Mouse (Mus musculus): ENCODE measurements at regions not wholly inside any gene's neighbourhood (a gene's known extent, or its start where the extent isn't known, plus 50 kb on each side); places are given as distances from the start of the nearest gene placed in this dataset.

DNA sequence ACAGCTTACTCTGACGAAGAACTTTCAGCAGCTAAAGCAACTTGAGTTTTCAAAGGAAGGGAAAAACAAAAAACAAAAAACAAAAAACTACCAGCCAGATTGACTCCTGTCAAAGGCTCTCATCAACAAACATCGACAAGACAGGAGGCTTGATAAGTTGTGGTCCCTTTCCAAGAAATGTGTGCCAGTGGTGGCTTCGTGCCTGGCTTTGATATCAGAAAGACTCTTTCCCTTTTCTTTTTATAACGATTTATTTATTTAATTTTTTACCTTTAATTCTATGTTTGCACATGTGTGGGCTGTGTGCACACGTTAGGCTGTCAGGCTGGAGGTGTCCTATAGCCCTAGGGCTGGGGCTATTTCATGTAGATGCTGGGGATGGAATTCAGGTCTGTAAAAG is 60.4 kb downstream of the Dact1 start:
- Histone ChIP-seq H3K36me3 (no peaks in the 10 kb centered on the region), H3K27me3 (0 out of 2 replicates have a peak, but pooled peaks cover 3% of the 10 kb centered on the region), H3K4me1 (replicated peaks) (peaks cover 29% of the 10 kb centered on the region), H3K9ac (no peak overlapping the region), H3K9me3 (no peaks in the 10 kb centered on the region), H3K4me2 (no peak overlapping the region), H3K4me3 (no peak overlapping the region), H3K27ac (replicated peaks) (no peak overlapping the region)
- WGBS: 63% methylated on average over 5 of the region's 5 CpGs
- ATAC-seq (ENCODE audit: low read depth): no peak

DNA sequence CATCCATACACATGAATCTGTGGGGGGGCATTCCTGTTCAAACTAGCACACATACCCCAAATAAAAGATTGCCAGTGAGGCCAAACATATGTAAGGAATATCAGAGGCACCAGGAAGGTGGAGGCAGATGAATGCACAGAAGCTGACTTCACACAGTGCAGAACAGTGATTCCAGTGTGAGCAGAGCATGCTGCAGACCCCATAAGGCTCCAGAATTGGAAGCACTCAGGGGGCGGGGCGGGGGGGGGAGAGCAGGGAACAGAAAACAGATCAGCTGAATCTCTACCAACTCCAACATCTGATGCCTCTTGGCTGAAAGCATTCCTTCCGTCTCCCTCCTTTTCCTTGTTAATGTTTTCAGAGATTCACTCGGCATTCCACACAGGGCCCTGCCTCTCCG is 62.3 kb downstream of the Dact1 start:
- Histone ChIP-seq H3K27ac (replicated peaks) (no peak overlapping the region), H3K36me3 (no peaks in the 10 kb centered on the region), H3K4me3 (no peak overlapping the region), H3K9ac (no peak overlapping the region), H3K27me3 (0 out of 2 replicates have a peak, but pooled peaks cover 3% of the 10 kb centered on the region), H3K4me1 (replicated peaks) (peaks cover 36% of the 10 kb centered on the region), H3K9me3 (no peaks in the 10 kb centered on the region), H3K4me2 (no peak overlapping the region)
- no peak for ATAC-seq (ENCODE audit: low read depth)
- WGBS: 61% methylated on average over 5 of the region's 5 CpGs

DNA sequence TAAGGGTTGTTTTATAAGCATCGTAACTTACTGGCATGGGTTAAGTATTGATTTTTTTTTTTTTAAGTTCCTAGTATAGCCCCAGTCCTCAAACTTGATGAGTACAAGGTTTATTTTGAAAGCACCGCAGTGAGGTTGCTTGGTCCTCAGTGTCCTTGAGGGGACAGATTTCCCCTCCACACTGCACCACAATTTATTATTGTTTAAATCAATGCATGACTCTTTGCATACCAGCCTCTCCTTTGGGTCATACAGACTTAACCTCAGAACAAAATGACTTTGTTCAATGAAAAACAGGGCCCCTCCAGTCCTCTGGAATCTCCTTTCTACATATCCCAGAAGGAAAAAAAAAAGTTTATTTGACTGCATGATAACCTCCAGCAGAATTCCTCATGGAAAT is 63.9 kb downstream of the Dact1 start:
- WGBS: 29% methylated on average over 2 of the region's 2 CpGs
- H3K4me1 ChIP-seq (replicated peaks): peaks cover 43% of the 10 kb centered on the region
- H3K4me2 ChIP-seq: no peak overlapping the region
- 0 out of 2 replicates have a peak, but pooled peaks cover 3% of the 10 kb centered on the region for H3K27me3 ChIP-seq
- no peaks in the 10 kb centered on the region for H3K36me3 ChIP-seq
- no peak overlapping the region for H3K4me3 ChIP-seq
- ATAC-seq (ENCODE audit: low read depth): no peak
- H3K9ac ChIP-seq: no peak overlapping the region
- H3K9me3 ChIP-seq: no peaks in the 10 kb centered on the region
- no peak overlapping the region for H3K27ac ChIP-seq (replicated peaks)

DNA sequence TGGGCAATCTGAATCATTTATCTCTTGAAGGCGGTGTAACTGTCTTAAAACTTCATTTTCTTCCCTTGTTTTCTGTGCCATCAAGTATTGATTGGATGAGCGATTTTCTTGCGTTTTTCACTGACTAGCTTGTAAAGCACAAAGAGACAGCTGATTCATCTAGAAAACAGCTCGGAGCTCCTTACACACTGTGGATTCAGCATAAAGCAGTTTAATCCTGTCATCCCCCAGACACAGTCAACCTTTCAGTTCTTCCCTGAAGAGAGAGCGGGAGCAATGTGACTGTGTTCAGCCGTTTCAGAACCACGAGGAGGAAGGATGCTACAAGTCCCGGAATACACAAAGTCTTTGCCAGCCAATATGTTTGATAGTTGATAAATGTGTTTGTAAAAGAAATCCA is 66.8 kb downstream of the Dact1 start:
- peak overlapping the region; percentile 13; the same call in 1 of the 2 replicates for H3K9ac ChIP-seq
- peak overlapping the region; percentile 48 for H3K4me2 ChIP-seq
- peaks cover 43% of the 10 kb centered on the region for H3K4me1 ChIP-seq (replicated peaks)
- ATAC-seq (ENCODE audit: low read depth): 0 out of 2 replicates have a peak, but pooled peaks have one; percentile 69
- H3K27me3 ChIP-seq: no peaks in the 10 kb centered on the region
- peak overlapping the region; percentile 64 for H3K27ac ChIP-seq (replicated peaks)
- H3K4me3 ChIP-seq: peak overlapping the region; percentile 23
- 26% methylated on average over 8 of the region's 8 CpGs for WGBS
- no peaks in the 10 kb centered on the region for H3K36me3 ChIP-seq
- no peaks in the 10 kb centered on the region for H3K9me3 ChIP-seq

DNA sequence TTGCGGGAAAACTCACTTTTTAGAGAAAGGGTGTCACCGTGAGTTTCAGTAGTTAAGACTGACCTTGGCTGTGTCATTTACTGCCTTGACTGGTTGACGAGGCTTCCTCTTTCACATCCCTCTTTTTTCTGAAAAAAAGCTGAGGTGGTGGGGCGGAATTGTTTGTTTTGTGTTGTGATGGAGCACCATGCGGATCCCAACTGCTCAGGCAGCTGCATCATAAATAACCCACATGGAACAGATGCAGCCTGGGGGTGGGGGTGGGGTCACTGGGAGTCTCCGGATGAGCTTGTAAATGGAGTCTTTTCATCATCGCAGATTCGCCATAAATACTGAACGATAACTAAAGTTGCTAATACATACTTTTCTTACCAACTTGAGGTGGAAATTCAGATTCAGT is 67.3 kb downstream of the Dact1 start:
- Histone ChIP-seq H3K27ac (replicated peaks) (peak overlapping the region; percentile 64), H3K36me3 (no peaks in the 10 kb centered on the region), H3K4me2 (peak overlapping the region; percentile 48), H3K9ac (peak overlapping the region; percentile 13), H3K4me3 (peak overlapping the region; percentile 23), H3K9me3 (no peaks in the 10 kb centered on the region), H3K4me1 (replicated peaks) (peaks cover 41% of the 10 kb centered on the region), H3K27me3 (no peaks in the 10 kb centered on the region)
- ATAC-seq (ENCODE audit: low read depth): peak; percentile 86
- 3% methylated on average over 9 of the region's 9 CpGs for WGBS

DNA sequence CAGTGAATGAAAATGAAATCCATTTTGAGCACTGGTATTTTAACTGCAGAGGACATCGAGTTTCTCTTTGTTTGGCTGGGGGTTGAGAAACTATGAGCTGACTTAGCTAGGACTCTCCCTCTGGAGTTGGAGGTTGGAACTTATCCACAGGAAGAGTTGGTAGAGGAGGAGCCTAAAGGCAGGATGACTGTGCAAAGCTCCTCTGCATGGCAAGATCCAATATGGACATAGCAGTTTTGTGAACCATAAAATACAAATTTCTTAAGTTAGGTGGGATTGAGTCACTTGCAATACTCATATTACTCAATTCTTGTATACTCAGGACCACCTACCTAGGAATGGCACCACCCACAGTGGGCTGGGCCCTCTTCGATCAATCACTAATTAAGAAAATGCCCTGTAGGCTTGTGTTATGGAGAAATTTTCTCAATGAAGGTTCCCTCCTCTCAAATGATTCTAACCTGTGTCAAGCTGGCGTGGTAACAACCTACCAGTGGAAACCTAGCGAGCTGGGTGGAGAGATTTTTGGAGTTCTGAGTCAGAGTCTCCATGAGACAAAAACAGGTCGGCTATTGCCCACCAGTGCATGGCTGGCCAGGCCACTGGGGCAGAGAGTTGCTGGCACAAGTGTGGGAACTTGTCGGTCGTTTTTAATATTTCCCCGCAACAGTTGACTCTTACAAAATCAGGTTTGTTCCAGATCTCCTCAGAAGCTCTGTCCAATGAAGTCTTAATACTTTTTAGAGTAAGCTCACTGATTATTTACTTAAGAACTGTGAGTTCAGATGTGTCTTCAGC is 70.1 kb downstream of the Dact1 start:
- Histone ChIP-seq H3K36me3 (no peaks in the 10 kb centered on the region), H3K9me3 (no peaks in the 10 kb centered on the region), H3K4me3 (no peak overlapping the region), H3K9ac (no peak overlapping the region), H3K4me2 (no peak overlapping the region), H3K4me1 (replicated peaks) (peaks cover 22% of the 10 kb centered on the region), H3K27ac (replicated peaks) (no peak overlapping the region), H3K27me3 (no peaks in the 10 kb centered on the region)
- WGBS: 91% methylated on average over 8 of the region's 8 CpGs
- ATAC-seq (ENCODE audit: low read depth): no peak

DNA sequence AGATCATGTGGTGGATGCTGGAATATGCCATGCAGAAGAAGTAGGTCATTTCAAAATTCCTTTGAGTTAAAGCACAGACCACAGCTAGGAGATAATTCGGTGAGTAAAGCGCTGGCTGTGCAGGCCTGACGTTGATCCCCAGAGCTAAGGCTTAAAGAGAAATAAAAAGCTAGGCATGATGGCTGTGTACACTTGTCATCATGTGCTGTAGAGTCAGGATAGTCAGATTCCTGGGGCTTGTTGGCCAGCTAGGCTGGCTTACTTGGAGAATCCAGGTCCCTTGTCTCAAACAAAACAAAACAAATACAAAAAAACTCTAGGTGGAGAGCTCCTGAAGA is 70.7 kb downstream of the Dact1 start:
- WGBS: 95% methylated on average over 3 of the region's 3 CpGs

DNA sequence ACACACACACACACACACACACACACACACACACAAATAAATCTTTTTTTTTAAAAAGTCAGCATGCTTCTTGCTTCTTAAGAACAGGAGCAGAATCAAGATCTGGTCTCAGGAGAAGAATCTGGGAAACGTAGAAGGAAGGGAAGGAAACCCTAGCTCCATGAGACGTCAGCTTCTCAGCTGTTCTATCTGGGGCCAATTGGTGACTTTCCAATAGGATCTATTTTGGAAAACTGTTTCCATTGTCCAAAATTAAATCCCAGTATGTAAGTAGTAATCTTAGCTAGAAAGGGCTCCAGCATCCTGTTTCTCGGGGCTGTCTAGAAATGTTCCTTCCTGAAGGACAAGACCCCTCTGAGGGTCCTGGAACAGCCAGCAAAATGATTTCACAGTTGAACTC is 76.6 kb downstream of the Dact1 start:
- Histone ChIP-seq H3K9ac (no peak overlapping the region), H3K4me2 (no peak overlapping the region), H3K27ac (replicated peaks) (no peak overlapping the region), H3K27me3 (no peaks in the 10 kb centered on the region), H3K9me3 (no peaks in the 10 kb centered on the region), H3K4me3 (no peak overlapping the region), H3K36me3 (no peaks in the 10 kb centered on the region), H3K4me1 (replicated peaks) (no peaks in the 10 kb centered on the region)
- ATAC-seq (ENCODE audit: low read depth): no peak
- WGBS: 87% methylated on average over 3 of the region's 3 CpGs

More for the DNA sequence above, 70.7 kb downstream of the Dact1 start:
- Histone ChIP-seq H3K9ac (no peak overlapping the region), H3K4me3 (no peak overlapping the region), H3K27me3 (no peaks in the 10 kb centered on the region), H3K4me1 (replicated peaks) (peaks cover 18% of the 10 kb centered on the region), H3K27ac (replicated peaks) (no peak overlapping the region), H3K4me2 (no peak overlapping the region), H3K9me3 (no peaks in the 10 kb centered on the region), H3K36me3 (no peaks in the 10 kb centered on the region)
- no peak for ATAC-seq (ENCODE audit: low read depth)

DNA sequence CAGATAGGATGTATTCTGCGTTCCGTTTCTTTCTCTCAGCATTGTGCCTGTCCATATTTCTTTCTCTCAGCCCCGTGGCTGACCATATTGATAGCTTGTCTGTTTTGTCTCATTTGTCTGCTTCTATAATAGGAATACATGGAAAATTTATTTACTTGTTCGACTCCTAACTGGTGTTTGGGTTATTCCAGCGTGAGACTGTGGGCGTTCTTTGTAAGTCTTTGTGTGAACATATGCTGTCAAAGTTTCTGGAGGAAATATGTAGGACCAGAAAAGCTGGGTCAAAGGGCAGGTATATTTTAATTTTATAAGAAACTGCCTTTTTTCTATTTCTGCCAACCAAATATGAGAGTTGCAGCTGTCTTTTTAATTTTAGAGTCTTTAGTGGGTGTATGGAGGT is 81.8 kb downstream of the Dact1 start:
- no peaks in the 10 kb centered on the region for H3K4me1 ChIP-seq (replicated peaks)
- H3K36me3 ChIP-seq: no peaks in the 10 kb centered on the region
- no peak overlapping the region for H3K4me2 ChIP-seq
- no peak overlapping the region for H3K9ac ChIP-seq
- no peak overlapping the region for H3K27ac ChIP-seq (replicated peaks)
- H3K4me3 ChIP-seq: no peak overlapping the region
- ATAC-seq (ENCODE audit: low read depth): no peak
- no peaks in the 10 kb centered on the region for H3K27me3 ChIP-seq
- no peaks in the 10 kb centered on the region for H3K9me3 ChIP-seq
- 56% methylated on average over 6 of the region's 6 CpGs for WGBS

DNA sequence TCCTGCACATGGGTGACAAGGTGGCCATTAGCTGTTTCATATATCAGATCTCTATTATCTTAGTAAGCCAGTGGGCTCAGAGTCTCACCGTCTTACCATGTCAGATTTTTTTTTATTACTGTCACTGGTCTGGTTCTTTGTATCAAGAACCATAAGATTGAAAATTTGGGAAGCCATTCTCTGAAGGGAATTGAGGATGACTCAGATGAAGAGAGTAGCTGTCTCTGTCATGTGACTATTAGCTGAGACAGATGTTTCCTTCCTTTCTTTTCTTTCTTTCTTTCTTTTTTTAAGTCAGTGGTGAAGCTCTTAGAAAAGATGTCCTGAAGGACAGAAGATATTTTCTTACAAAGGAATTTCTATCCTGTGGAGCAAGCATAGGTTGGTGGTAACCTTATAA is 84.1 kb downstream of the Dact1 start:
- H3K4me1 ChIP-seq (replicated peaks): no peaks in the 10 kb centered on the region
- H3K9ac ChIP-seq: no peak overlapping the region
- no peak overlapping the region for H3K4me3 ChIP-seq
- H3K9me3 ChIP-seq: no peaks in the 10 kb centered on the region
- no peak overlapping the region for H3K4me2 ChIP-seq
- 82% methylated on average over 1 of the region's 1 CpGs for WGBS
- ATAC-seq (ENCODE audit: low read depth): no peak
- H3K27ac ChIP-seq (replicated peaks): no peak overlapping the region
- H3K36me3 ChIP-seq: no peaks in the 10 kb centered on the region
- H3K27me3 ChIP-seq: no peaks in the 10 kb centered on the region

DNA sequence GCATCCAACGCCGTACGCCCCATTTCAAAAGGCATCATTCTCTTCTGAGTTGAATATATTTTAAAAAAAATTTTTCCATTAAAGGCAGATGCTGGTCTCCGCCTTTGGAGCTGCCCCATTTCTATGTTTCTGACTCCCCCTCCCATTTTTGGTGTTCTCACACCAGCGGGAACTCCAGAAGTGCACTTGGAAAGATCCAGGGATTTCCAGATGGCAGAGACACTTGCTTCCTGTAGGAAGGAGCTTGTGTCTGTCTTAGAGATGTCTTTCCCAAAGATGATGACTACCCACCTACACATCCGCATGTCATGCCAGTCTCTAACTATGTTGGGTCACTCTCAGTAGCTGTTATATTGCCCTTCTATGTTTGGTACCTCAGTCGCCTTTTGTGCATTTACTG is 87.8 kb downstream of the Dact1 start:
- Histone ChIP-seq H3K9me3 (no peaks in the 10 kb centered on the region), H3K36me3 (no peaks in the 10 kb centered on the region), H3K4me1 (replicated peaks) (peaks cover 7% of the 10 kb centered on the region; the same call in 1 of the 2 replicates), H3K9ac (no peak overlapping the region), H3K4me3 (no peak overlapping the region), H3K27me3 (no peaks in the 10 kb centered on the region), H3K27ac (replicated peaks) (no peak overlapping the region), H3K4me2 (no peak overlapping the region)
- no peak for ATAC-seq (ENCODE audit: low read depth)
- 95% methylated on average over 7 of the region's 7 CpGs for WGBS

DNA sequence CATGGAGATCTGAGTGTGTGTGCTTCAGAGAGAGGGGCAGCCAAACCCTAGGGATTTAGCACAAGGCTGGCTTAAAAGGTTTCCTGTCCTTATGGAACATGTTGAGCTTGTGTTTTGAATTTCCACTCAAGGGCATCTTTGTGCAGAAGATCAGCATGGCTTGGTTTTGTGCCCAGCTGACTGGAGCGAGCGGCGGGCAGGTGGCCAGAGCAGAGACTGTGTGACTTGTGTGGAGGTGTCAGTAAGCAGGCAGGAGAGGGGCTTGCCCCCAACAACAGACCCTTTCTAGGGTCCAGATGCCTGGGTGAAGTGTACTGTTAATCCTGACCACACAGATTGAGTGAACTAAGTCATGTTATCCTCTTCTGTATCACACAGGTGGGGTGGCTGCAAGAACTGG is 89.0 kb downstream of the Dact1 start:
- no peak for ATAC-seq (ENCODE audit: low read depth)
- WGBS: 81% methylated on average over 3 of the region's 3 CpGs

DNA sequence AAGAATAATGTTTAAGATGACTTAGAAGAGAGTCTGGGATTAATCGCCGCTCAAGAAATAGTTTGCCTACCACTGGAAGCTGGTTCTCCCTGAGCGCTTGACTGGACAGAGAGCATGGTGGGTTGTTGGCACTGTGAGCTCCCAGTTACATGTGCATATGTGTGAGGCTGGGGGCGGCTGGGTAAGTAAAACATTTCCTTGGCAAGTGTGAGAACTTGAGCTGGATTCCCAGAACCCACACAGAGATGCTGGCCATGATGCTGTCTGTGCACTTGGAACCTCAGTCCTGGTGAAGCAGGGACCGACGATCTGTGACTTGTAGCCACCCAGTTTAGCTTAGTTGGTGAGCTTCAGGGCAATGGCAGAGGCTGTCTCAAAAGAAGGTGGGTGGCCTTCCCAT is 90.5 kb downstream of the Dact1 start:
- H3K9ac ChIP-seq: no peak overlapping the region
- no peak overlapping the region for H3K27ac ChIP-seq (replicated peaks)
- H3K4me3 ChIP-seq: no peak overlapping the region
- ATAC-seq (ENCODE audit: low read depth): no peak
- H3K4me2 ChIP-seq: no peak overlapping the region
- no peaks in the 10 kb centered on the region for H3K27me3 ChIP-seq
- no peaks in the 10 kb centered on the region for H3K36me3 ChIP-seq
- peaks cover 7% of the 10 kb centered on the region; the same call in 1 of the 2 replicates for H3K4me1 ChIP-seq (replicated peaks)
- H3K9me3 ChIP-seq: no peaks in the 10 kb centered on the region
- 90% methylated on average over 6 of the region's 6 CpGs for WGBS

More for the DNA sequence above, 89.0 kb downstream of the Dact1 start:
- no peak overlapping the region for H3K27ac ChIP-seq (replicated peaks)
- H3K9ac ChIP-seq: no peak overlapping the region
- no peaks in the 10 kb centered on the region for H3K27me3 ChIP-seq
- H3K9me3 ChIP-seq: no peaks in the 10 kb centered on the region
- no peak overlapping the region for H3K4me3 ChIP-seq
- H3K36me3 ChIP-seq: no peaks in the 10 kb centered on the region
- H3K4me1 ChIP-seq (replicated peaks): peaks cover 7% of the 10 kb centered on the region; the same call in 1 of the 2 replicates
- H3K4me2 ChIP-seq: no peak overlapping the region

Data from neural tube, embryonic 13.5 days (tissue).